Mouse (Mus musculus): Measurements from ENCODE around the gene Atp9a.

Atp9a gene

DNA sequence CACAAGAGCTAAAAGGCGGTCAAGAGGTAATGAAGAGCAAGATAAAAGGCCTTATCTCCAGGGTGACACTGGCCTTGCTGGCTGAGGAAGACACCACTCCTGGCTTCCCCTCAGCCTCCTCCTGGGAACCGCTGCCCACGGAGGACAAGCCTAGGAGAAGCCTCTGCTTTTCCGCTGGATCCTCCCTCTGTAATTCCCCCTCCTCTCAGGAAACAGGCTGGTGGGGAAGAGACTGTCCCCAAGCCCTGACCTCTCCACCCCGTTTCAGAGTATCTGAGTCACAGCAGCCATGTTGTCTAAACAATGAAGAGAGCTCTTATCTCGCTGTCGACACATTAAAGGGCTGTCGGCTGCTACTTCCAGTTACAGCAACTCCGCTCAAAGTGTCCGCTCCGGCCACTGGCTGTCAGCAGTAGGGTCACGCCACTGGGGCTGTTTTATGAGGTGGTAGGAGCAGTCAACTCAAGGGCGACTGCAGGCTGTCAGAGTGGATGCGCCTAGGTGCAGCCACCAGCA, 108.8 kb downstream of the Atp9a start:
- peak in 1 of 2 experiments; percentile 52 for DNase-seq

DNA sequence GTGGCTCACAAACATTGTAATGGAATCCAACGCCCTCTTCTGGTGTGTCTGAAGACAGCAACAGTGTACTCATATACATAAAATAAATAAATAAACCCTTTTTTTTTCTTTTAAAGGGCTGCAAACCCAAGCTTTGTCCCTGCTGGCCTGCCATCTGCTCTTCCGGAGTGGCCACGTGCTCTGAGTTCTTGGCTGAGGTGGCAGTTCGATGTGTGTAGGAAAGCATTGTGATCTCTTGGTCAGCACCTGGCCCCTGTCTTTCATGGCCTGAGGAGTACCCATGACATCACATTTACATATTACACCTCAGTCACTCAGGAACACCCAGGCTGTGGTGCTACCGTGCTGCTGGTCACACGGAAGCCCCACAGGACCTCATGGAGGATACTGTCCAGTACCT, 109.7 kb downstream of the Atp9a start:
- no peak for DNase-seq

DNA sequence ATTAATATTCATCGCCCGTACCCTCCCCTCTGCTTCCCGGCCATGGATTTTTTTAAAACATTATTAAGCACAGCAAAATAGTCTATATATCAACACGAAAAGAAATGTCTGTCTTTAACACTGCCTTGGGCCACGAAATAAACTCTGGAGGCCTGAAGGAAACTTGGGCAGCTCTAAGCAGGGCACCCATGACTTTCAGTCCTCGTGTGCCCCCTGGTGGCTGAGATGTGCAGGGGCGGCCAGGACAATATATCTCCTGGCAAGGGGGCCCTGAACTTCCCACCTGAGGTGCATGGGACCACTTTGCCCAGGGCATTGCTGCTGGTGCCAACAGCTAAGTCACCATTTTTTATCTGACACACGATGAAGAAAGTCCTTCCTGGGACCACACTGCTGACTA, 113.4 kb downstream of the Atp9a start:
- DNase-seq = peak; percentile 72 to 85

DNA sequence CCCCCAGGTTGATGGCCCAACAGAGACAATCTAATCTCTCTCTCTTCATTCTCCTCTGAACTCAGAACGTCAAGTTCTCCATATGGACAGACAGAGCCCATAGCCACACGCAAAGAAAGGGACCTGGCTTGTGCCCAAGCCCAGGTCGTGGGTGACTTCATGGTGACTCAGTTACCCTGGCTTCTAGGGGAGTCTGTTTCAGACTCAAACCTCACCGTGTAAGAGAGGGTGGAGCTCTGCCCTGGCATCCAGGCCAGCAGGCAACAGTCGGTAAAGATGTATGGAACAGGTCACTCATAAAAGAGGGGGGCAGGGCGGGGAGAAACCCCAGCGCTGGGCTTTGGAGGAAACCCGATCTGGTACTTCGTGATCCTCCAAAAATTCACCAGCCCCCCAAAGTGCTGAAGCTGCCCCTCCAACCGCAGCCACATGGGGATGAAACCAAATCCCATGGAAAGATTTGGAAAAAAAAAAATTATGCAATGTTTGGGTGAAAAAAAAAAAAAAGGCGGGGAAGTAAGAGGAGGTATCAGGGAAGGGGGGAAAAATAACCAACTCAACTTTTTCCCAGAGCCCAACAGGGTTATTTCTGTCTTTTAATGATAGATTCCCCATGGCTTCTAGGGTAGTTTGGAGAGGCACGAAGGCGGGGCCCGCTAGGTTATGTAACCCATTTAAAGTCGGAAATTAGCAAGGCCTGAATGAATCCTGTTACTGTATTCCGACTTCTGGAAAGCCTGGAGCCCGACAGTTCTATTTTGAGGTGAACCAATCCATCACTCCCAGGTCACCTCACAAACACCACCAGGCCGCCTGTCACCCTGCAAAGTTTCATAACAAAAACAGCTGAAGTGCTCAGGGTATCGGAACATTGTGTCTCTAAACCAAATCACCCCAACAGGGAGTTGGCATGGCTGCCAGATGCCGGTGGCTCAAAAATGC, 114.1 kb downstream of the Atp9a start:
- no peak for DNase-seq

DNA sequence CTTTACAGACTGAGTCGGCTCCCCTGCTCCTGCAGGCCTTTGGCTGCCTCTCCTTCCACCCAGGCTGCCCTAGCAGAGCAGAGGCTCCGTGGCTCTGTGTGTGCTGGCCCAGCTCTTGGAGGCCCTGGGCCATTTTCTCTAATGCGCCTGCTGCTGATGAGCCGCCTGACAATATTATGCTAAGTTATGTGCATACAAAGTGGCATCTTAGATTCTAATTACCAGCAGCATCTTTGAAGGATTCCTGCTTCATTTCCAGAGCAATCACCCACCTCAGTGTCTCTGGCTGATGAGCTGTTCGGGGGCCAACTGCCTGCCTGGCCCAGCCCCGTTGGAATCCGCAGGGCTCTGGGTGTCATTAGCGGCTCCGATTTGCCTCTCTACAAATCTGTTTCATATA, 115.8 kb downstream of the Atp9a start:
- no peak for DNase-seq

DNA sequence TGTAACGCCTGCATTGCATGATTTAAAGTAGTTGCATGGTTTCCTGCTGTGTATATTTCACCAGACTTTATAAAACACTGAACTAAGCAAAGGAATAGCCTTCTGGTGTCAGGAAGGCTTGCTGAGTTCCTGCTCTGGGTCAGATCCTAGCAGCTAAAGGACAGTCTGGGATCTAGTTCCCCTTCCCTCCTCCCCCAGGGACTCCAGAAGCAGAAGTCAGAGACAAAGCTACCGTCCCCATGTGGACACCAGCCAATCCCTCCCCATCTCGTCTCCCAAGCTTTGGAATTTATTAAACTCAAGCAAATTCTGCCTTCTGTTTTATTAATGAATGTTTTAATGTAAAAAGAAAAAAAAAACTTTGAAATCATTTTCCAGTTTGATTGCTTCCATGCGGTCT, 117.1 kb downstream of the Atp9a start:
- no peak for DNase-seq

DNA sequence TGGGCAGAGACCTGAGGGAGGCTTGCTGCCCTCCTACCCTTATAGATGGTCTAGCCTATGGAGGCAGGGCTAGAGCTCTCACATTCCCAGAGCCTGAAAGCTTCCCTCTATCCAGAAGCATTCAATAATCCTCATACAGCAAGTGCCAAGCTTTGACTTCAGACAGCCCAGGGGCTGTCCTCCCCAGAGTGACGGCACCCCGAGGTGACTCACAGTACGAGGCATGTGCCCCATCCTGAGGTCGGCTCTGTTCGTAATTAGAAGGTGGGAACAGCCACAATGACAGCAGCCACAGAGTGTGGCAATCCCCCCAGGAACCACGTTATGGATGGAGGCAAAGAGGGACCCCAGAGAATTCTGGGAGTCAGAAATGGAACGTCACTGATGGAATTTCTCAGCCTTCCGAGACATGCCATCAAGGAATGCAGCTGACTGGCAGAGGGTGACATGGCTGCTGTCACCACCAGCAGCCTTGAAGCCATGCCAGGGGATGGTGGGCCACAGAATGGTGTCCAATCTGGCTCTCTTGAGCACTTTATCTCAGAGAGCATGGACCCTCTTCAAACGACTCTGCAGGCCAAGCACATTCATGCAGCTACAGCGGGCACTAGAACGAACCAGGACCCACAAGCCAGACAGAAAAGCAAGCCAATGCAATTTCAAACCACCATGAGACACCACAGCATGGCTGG, 121.0 kb downstream of the Atp9a start:
- DNase-seq = no peak

DNA sequence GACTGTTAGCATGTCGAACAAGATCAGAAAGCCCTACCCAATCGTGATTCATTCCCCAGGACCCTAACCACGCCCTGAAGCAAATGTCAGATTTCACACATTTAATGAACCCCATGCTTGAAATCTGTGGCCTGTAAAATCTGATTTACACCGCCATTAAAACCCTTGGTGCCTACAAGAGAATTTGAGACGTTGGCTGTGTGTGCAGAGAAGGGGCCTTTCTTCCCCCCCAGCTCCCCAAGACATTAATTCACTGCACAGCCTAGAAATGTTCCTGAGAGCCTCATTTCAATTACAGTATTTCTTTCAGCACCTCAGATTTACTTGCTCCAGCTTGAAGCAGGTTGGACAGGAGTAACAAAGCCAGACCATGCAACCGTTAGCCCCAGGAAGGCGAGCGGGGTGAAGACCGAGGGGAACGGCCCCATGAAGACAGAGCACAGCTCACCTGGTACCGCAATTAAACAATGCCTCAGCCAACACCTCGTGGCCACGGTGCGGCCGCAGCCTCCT, 123.9 kb downstream of the Atp9a start:
- no peak for DNase-seq

DNA sequence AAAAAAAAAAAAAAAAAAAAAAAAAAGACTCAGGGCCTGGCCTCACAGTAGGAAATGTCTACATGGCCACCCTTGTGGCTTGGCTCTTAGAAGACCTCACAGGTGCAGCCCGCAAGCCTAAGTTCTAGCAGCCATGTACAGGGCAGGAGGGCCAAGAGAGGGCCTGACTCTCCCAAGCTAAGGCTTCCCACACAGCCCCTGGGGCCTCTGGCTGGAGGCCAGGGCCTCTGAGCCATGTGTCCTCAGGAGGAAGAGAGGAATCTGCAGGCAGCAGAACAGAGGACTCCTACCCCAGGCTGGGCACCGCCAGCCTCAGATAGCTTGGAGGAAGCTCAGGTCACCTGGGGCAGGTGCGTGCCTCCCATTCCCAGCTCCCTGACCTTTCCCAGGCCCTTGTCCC, 127.0 kb downstream of the Atp9a start:
- no peak for DNase-seq

DNA sequence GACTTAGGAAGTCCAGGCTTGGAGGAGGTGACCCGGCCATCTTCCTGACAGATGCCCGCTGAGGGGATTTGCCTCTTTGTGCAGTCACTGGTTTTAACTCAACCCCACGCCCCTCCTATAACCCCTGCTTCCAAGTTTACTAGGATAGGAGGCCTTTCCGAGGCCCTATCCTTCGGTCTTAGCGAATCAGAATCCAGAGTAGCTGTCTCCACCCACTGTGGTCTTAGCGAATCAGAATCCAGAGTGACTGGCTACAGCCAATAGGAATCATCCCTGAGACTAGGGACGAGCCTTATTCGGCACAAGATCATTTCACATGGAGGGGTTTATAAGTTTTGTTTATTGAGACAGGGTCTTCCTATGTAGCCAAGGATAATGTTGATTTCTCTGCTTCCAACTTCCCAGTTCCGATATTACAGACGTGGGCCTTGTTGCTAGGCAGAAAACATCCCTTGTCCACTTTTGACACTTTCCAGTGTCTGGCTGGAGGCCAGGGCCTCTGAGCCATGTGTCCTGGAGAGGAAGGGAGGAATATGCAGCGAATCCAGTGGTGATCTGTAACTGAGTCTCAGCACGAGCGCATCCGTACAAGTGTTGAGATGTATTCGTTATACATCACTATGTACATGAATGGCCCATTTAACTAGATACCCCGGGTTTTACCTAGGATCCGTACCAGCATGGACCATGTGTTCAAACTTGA, 127.9 kb downstream of the Atp9a start:
- peak in 1 of 2 experiments; percentile 30 for DNase-seq

DNA sequence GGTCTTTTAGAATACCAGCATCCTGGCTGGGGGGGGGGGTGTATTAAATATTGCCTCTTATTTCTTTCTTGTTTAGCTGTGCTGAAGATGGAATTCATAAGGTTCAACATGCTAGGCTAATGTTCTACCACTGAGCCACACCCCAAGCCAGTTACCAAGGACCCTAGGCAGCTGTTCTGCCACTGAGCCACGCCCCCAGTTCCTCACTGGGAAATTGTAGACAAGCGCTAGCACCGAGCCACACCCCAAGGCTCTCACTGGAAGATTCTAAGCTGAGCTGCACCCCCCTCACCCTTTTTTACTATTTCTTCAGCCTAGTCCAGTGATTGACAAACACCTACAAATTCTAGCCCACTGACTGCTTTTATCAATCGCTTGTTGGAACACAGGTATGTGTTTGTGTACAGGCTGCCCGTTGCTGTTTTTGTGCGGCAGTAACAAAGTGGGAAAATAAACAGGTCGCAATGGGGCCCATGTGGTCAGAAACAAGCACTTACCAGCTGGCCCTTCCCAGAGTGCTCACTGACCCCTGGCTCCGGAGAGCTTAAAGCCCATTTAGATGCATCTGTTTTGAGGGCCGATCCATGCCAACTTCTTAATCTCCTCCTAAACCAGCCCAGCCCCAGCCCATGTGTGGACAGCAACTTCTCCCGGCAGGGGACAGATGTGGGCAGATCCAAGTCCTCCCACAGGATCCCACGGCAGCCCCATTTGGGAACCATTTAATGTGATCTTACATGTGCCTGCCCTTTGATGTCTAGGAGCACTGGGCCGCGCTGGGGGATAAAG, 128.9 kb downstream of the Atp9a start:
- no peak for DNase-seq

DNA sequence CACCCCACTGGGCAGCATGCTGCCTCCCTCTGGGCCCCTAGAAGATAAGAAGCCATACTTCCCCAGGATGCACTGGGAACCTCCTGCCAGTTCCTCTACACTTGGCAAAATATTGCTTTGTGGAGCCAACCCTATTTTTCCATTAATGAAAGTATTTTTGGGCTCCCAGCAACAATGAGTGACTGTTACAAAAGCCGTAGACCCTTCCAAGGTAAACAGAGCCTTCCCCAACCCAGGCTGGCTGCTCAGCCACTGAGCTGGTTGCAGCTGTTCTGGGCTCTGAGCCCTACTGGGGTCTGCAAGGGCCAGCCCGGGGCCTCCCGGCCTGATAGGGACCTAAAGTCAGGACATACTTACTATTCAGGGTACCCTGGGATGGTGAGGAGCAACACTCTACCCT, 131.3 kb downstream of the Atp9a start:
- no peak for DNase-seq

DNA sequence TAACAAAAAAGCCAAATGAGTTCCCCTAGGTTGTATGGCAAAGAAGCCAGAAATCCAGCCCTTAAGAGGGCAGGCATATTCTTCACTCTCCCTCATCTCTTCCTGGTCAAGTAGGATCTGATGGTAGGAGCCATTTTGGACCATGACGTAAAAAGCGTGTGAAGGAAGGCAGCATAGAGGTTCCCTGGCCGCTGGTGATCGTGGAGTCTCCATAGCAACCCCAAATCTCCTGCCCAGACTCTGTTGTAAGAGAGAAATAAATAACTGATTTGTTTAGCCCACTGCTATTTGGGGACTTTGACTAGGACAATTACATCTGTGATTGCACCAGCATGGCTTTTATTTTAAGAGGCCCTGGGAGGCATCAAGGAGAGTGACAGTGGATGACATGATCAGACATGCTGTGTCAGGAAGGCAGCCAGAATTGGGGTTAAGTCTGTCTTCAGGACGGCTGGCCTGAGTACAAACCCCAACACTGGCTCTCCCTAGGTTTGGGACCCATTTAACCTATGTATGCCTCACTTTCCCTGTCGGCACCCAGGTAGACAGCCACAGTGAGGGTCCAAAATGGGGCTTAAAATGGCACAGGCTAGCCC, 132.5 kb downstream of the Atp9a start:
- no peak for DNase-seq

DNA sequence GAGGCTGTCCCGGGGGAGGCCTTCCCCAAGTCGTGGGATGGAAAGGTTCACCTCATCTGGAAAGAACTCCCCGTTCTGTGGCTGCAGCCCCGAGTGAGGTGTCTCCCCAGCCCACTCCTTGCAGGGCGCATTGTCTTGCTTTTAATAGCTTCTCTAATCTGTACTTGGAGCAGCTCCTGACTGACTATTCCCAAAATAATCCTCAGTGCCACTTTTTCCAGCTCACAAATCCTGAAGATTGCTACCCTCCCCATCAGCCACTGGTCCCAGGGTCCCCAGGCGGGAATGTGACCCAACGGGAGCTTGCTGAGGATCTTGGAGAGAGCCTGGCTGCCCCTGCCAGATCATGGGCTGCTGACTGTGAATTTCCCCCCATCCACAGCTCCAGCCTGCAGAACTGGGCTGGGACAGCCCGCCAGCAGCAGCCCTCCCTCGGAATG, 134.1 kb downstream of the Atp9a start:
- no peak for DNase-seq

DNA sequence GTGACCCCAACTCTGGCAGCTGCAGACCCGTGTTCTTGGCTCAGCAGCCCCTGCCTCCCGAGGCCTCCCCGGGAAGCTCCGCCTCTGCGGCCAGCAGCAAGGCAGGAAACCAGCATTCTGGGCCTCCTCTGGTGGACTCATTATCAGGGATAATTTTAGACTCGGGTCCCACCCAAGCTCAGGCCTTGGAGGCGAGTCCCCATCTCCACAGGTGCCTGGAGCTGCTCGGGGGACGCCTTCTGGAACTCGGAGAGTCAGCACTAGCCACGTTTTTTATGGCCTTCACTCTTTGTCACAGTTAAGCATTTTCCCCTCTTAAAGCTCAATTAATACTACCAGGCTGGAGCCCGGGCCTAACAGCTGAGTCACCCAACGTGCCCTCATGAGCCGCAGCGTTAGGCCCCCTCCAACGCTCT, 137.5 kb downstream of the Atp9a start:
- no peak for DNase-seq

DNA sequence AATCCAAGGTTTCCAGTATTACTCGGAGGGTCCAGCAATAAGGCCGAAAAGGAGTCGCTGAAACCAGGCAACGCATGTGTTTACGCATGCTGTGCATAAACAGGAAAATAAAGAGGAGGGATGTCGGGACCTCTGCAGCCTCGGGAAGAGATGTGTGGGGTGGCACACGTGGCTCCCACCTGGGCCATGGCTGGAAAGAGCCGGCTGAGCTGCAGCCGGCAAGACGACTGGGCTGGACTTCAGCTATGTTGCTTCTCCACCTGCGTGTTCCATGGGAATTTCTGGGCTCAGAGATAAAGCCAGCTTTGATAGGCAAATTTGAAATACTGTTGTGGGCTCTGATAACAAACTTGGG, 139.8 kb downstream of the Atp9a start:
- no peak for DNase-seq

DNA sequence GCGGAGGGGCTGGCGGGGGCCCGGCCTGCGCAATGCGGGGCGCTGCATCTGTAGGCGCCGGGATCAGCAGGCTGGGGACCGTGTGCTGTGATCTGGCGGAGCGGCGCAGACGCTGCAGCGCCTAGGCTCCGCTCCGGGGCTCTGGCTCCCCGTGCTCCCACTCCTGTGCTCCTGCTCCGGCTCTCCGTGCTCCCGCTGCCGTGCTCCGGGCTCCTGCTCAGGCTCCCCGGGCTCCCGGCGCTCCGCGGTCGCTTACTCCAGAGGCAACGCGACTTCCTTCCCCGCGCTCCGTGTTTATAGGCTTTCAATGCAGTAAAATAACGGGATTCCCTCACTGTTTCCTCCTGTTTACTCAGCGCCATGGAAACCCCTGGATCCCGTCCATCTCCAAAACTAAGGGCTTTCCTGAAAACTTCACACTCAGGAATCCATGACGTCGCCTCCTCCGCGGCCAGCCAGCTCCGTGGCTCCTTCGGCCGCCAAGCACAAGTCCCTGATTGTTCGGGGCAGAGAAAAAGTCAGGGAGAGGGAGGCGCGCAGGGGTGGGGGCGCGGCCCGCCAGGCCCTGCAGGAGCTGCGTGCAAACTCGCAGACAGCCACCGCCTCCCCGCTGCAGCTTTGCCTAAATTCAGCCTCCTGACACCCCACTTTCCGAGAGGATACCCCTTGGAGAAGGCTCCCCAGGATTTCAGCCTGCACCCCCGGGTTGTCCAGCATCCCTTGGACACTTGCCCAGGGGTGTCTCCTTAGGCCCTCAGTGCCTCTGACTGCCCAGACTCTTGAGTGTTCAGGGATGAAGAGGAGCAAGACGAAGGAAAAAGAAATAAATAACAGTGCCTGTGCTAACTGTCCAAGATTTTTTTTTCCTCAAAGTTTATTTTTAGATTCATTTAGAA, 140.5 kb downstream of the Atp9a start, which contains the start of gene Nfatc2:
Nfatc2 (minus strand) TSS at position 167 of the 896 bp plus-strand sequence.
- peak; percentile 87 to 92 for DNase-seq

DNA sequence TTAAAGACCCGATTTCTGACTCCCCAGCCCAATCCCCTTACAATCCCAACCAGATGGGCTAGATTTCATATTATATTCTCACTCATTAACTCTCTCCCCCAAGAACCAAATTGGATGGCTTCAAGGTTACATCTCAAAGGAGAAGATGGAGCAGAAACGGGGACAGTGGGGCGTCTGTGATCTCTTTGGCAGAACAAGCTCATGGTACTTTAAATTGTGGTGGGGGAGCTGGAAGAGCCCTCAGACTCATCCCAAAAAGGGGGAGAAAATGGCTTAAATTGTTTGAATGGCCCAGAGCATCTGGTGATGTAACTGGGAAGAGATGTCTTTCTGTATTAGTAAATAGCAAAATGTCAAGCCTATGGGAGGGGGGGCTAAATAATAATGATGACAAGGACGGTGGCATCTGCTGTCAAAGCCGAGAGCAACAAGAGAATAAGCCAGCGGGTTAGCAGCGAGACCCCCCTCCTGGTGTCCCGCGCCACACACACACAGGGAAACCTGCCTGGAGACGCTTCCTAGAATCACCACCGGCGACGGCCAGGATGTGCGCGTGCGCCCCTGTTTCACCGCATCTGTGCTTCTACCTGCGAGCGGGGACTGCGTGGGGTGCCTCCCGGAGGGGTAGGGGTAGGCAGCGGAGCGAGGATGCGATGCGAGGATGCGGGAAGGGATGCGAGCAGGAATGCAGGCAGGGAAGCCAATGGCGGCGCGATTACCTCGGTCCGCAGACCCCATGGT, 141.3 kb downstream of the Atp9a start:
- no peak for DNase-seq

DNA sequence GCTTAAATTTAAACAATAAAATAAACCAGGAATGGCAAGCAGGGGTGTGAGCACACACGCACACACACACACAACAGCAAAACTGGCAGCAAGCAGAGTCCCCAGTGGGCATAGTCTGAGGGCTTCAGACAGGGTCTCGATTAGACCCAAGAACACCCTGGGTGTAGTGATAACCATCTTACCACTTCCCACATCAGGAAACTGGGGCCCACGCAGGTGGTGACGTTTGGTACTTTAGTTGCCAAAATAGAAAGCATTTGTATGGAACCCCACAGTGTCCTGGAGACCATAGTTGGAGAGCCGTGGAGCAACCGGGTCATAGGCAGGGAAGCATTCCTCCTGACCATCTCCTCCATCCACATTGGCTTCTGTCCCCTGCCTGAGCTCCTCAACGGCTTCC, 146.5 kb downstream of the Atp9a start:
- DNase-seq = no peak

DNA sequence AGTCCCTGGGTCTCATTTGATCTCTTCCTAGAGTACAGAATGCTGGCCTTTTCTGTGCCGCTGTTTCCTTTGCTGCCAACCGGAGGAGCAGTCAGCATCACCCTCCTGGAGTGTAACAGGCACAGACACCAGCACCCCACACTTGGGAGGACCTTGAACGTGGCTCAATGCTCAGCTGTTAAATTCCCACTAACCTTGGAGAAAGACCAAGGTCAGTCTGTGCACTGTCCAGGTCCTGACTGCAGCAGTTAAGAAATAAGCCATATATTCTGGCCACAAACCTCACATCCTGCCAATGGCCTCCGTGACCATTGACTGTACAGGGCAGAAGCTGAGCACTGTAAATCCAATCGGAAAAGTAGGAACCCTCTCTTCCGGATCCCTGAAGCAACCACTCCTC, 148.5 kb downstream of the Atp9a start:
- no peak for DNase-seq
